Mouse (Mus musculus) bone marrow macrophage, adult 2 months (primary cell): ENCODE measurements around the gene Pde4d.

Source experiments
- CTCF ChIP-seq: IDR thresholded peaks from 2 replicates; pipeline ENCODE4 v1.5.1; 2012; ENCODE audit warnings: low read depth, mild to moderate bottlenecking, low read length, moderate library complexity
- POLR2A ChIP-seq: IDR thresholded peaks from 2 replicates; pipeline ENCODE4 v1.6.1; 2012; ENCODE audit warnings: mild to moderate bottlenecking, low read depth, low read length, borderline replicate concordance

GRCm38 (mm10) chr13:109644086-109644485 is 1194.3 kb downstream of the Pde4d start:
- no peak for TF ChIP-seq CTCF
- TF ChIP-seq POLR2A = no peak
